Mouse (Mus musculus) subcutaneous adipose tissue, adult 2 months (tissue): ENCODE measurements around the gene Ncapd2. TPM values are rescaled to one million over a fixed set of nuclear protein-coding genes. Genes with fewer than 3 reads are reported as not detected.

Experiments used
- polyA plus RNA-seq: library from polyadenylated mRNA; depleted of rRNA; stranded (reverse); fragments of >200 nt; gene quantifications from 2 replicates; pipeline ENCODE4 v1.2.3, GENCODE M21; 2012; ENCODE audit warnings: low replicate concordance; rRNA removed

Ncapd2 gene
- 29.9 and 68.5 TPM in 2 replicates for polyA plus RNA-seq

GRCm38 (mm10) chr6:125191332-125192015, at the start of gene Ncapd2, which contains the start of gene Mrpl51:
Gene Ncapd2, minus strand, starts transcription at chr6:125191701.
Gene Mrpl51, plus strand, starts transcription at chr6:125191801.

GRCm38 (mm10) chr6:125236782-125237181, 45.3 kb upstream of the Ncapd2 start, which contains the start of gene Cd27:
Gene Cd27, minus strand, starts transcription at chr6:125237010.

GRCm38 (mm10) chr6:125231117-125232044, 39.9 kb upstream of the Ncapd2 start, which contains the start of gene Tapbpl:
Gene Tapbpl, minus strand, starts transcription at chr6:125231860.

GRCm38 (mm10) chr6:125215148-125215954, 23.9 kb upstream of the Ncapd2 start, which contains the start of gene Vamp1:
Gene Vamp1, plus strand, starts transcription at chr6:125215551.

GRCm38 (mm10) chr6:125166051-125166751, 25.3 kb downstream of the Ncapd2 start, which contains the start of gene Gapdh:
Gene Gapdh, minus strand, starts transcription at chr6:125166467.

GRCm38 (mm10) chr6:125145001-125145400, 46.5 kb downstream of the Ncapd2 start, which contains the start of gene Iffo1:
Gene Iffo1, plus strand, starts transcription at chr6:125145241.

GRCm38 (mm10) chr6:125131302-125132156, 60.0 kb downstream of the Ncapd2 start, which contains the start of gene Nop2:
Gene Nop2, plus strand, starts transcription at chr6:125131909.

Other genes with a start within 250 kb of the Ncapd2 start
- gene Cops7a, start 226.2 kb downstream of the Ncapd2 start, polyA plus RNA-seq: 192 and 221 TPM in 2 replicates
- 3.7 and 15.6 TPM in 2 replicates for gene Pianp, start 195.0 kb downstream of the Ncapd2 start, polyA plus RNA-seq
- gene Zfp384, start 182.6 kb downstream of the Ncapd2 start, polyA plus RNA-seq: 49.1 and 77.6 TPM in 2 replicates
- 69.3 and 75.0 TPM in 2 replicates for gene Ing4, start 151.9 kb downstream of the Ncapd2 start, polyA plus RNA-seq
- gene Acrbp, start 142.0 kb downstream of the Ncapd2 start, polyA plus RNA-seq: 11.9 and 31.8 TPM in 2 replicates
- gene Lpar5, start 123.8 kb downstream of the Ncapd2 start, polyA plus RNA-seq: 5.0 and 8.4 TPM in 2 replicates
- 42.0 and 131 TPM in 2 replicates for gene Chd4, start 95.7 kb downstream of the Ncapd2 start, polyA plus RNA-seq
- 13.7 and 35.1 TPM in 2 replicates for gene Nop2, start 59.8 kb downstream of the Ncapd2 start, polyA plus RNA-seq
- 32.5 and 35.6 TPM in 2 replicates for gene Iffo1, start 46.5 kb downstream of the Ncapd2 start, polyA plus RNA-seq
- gene Gapdh, start 25.2 kb downstream of the Ncapd2 start, polyA plus RNA-seq: 4,033 and 4,268 TPM in 2 replicates
- 62.0 and 70.3 TPM in 2 replicates for gene Mrpl51, start 100 bp upstream of the Ncapd2 start, polyA plus RNA-seq
- gene Vamp1, start 23.9 kb upstream of the Ncapd2 start, polyA plus RNA-seq: 17.3 and 19.7 TPM in 2 replicates
- 25.0 and 26.3 TPM in 2 replicates for gene Tapbpl, start 40.2 kb upstream of the Ncapd2 start, polyA plus RNA-seq
- gene Cd27, start 45.3 kb upstream of the Ncapd2 start, polyA plus RNA-seq: 1.6 and 2.2 TPM in 2 replicates
- gene Tuba3a, start 94.3 kb upstream of the Ncapd2 start, polyA plus RNA-seq: not detected in 2 replicates
- 118 and 131 TPM in 2 replicates for gene Ltbr, start 122.2 kb upstream of the Ncapd2 start, polyA plus RNA-seq
- 1.2 and 5.0 TPM in 2 replicates for gene Scnn1a, start 129.0 kb upstream of the Ncapd2 start, polyA plus RNA-seq
- 249 and 252 TPM in 2 replicates for gene Tnfrsf1a, start 157.7 kb upstream of the Ncapd2 start, polyA plus RNA-seq
- gene Plekhg6, start 189.1 kb upstream of the Ncapd2 start, polyA plus RNA-seq: 1.4 and 1.5 TPM in 2 replicates